Mouse (Mus musculus): ENCODE measurements around the gene Bach1.

DNA sequence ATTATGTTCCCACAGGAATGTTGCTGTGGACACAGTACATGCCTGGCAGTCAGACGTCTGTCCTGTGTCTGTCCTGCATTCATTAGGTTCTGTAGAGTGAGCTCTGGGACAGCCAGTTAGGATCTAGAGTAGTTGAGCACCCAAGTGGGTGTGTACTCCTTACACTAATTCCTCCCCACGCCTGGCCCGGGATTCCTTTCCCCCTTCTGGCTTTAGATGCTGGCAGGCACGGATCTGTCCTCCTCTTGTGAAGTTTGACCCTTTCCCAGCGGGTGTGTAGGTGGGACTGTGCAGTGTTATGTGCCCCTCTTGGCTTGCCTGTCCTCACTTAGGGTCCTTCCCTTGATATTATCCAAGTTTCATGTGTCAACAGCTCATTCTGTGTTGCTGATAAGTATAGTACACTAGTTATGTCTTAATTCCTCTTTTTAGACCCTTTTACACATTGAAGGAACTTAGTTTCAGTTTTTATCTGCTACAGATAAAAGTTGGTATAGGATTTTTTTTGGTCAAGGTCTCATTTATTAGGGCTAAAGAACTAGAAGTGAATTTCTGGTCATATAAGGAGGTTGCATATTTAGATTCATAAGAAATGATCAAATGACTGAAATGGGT is 18.4 kb downstream of the Bach1 start:
- no peak for TF ChIP-seq CTCF (conservative IDR thresholded peaks at IDR 0.05; ENCODE audit: low read length)
- no peak for TF ChIP-seq POU5F1 (IDR thresholded peaks at IDR 0.05; ENCODE audit: borderline replicate concordance, low read length)

Measured in E14TG2a.4 (cell line).